Mouse (Mus musculus) liver, postnatal 0 days (tissue): ENCODE data around the gene Dxo.

Experiments used
- CTCF ChIP-seq: sonication (generic); IDR thresholded peaks from 2 replicates; pipeline ENCODE4 v1.5.1; 2016; ENCODE audit warnings: antibody characterized with exemption, low read depth
- EP300 ChIP-seq: IDR thresholded peaks from 2 replicates; pipeline ENCODE4 v1.6.1; 2016; ENCODE audit warnings: antibody characterized with exemption, low read depth, mild to moderate bottlenecking

DNA sequence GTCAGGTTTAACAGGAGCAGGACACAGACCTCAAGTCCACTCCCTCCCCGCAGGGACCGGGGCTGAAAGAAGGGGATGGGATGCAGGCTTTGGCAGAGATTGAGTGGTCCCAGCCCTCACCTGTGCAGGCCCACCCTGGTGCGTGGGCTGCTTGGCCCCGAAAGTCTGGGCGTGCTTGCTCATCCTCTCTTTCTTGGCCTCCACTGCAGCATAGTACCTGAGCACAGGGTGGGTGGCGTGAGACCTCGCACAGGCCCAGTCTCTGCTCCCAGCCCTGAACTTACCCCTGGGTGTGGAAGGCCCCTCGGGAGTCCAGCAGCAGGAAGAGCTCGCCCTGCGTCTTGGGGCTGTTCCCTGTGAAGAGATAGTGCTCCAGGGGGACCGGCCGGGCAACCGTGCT, 8.1 kb downstream of the Dxo start:
- TF ChIP-seq CTCF = no peak
- TF ChIP-seq EP300 = no peak
